Mouse (Mus musculus) MEL (cell line): ENCODE measurements at regions not wholly inside any gene's neighbourhood (a gene's known extent, or its start where the extent isn't known, plus 50 kb on each side); places are given as distances from the start of the nearest gene placed in this dataset.

Experiments
- DNase-seq: peaks from one replicate; pipeline ENCODE4 v3.0.0; 2011; ENCODE audit warnings: low read depth, low spot score
- H3K27ac ChIP-seq: 2 replicates; pipeline ENCODE4 v1.5.1; 2012; ENCODE audit warnings: low read depth, mild to moderate bottlenecking, control low read depth, low read length, moderate library complexity; ENCODE audit not compliant: control insufficient read depth
- H3K27me3 ChIP-seq, 2 experiments: fragments of 150-350 bp in 1 of 2; sonication (generic) in 1 of 2; 2 replicates each; pipeline ENCODE4 v1.6.1; 2012; ENCODE audit warnings: low read length in 2 of 2, mild to moderate bottlenecking in 2 of 2, improper control_type of control experiment in 1 of 2, moderate library complexity in 1 of 2; ENCODE audit not compliant: insufficient read depth in 2 of 2, control insufficient read depth in 1 of 2
- H3K36me3 ChIP-seq, 2 experiments: 2 replicates each; pipeline ENCODE4 v1.6.1; 2012 to 2014; ENCODE audit warnings: low read length in 2 of 2, improper control_type of control experiment in 1 of 2, inconsistent platforms in 1 of 2, mild to moderate bottlenecking in 1 of 2; ENCODE audit not compliant: insufficient read depth in 2 of 2, control insufficient read depth in 1 of 2
- H3K4me1 ChIP-seq, 2 experiments: fragments of 150-350 bp in 1 of 2; sonication (generic) in 1 of 2; 2 replicates each; pipeline ENCODE4 v1.6.1; 2012; ENCODE audit warnings: low read length in 2 of 2, improper control_type of control experiment in 1 of 2, mild to moderate bottlenecking in 1 of 2; ENCODE audit not compliant: insufficient read depth in 2 of 2, control insufficient read depth in 1 of 2
- H3K4me3 ChIP-seq, 2 experiments: fragments of 150-350 bp in 1 of 2; sonication (generic) in 1 of 2; 2 replicates each; pipeline ENCODE4 v1.5.1; 2012; ENCODE audit warnings: low read depth in 2 of 2, low read length in 2 of 2, mild to moderate bottlenecking in 2 of 2, moderate library complexity in 2 of 2, control low read depth in 1 of 2, improper control_type of control experiment in 1 of 2; ENCODE audit not compliant: control insufficient read depth in 1 of 2, insufficient read depth in 1 of 2
- H3K79me2 ChIP-seq: 2 replicates; pipeline ENCODE4 v1.6.1; 2012; ENCODE audit warnings: mild to moderate bottlenecking, low read length, moderate library complexity; ENCODE audit not compliant: control insufficient read depth, poor library complexity, insufficient read depth
- H3K9ac ChIP-seq: 2 replicates; pipeline ENCODE4 v1.6.1; 2012; ENCODE audit warnings: low read depth, mild to moderate bottlenecking, control low read depth, low read length, moderate library complexity; ENCODE audit not compliant: control insufficient read depth, poor library complexity, severe bottlenecking
- H3K9me3 ChIP-seq: fragments of 150-350 bp; sonication (generic); replicated peaks from 2 replicates; pipeline ENCODE4 v1.6.1; 2012; ENCODE audit warnings: mild to moderate bottlenecking, low read length, improper control_type of control experiment, moderate library complexity; ENCODE audit not compliant: insufficient read depth
- BHLHE40 ChIP-seq: IDR thresholded peaks from 2 replicates; pipeline ENCODE4 v1.6.1; 2012; ENCODE audit warnings: low read depth, mild to moderate bottlenecking, inconsistent platforms, low read length, improper control_type of control experiment, borderline replicate concordance
- CHD1 ChIP-seq: IDR thresholded peaks from 2 replicates; pipeline ENCODE4 v1.6.1; 2012; ENCODE audit warnings: low read depth, mild to moderate bottlenecking, inconsistent platforms, low read length, improper control_type of control experiment
- CHD2 ChIP-seq: IDR thresholded peaks from 2 replicates; pipeline ENCODE4 v1.6.1; 2011; ENCODE audit warnings: low read length, improper control_type of control experiment
- E2F4 ChIP-seq: IDR thresholded peaks from 2 replicates; pipeline ENCODE4 v1.6.1; 2011; ENCODE audit warnings: low read depth, low read length, improper control_type of control experiment, borderline replicate concordance
- EP300 ChIP-seq, 2 experiments: IDR thresholded peaks; 2 replicates each; pipeline ENCODE4 v1.6.1; 2011; ENCODE audit warnings: improper control_type of control experiment in 2 of 2, low read length in 2 of 2, low read depth in 1 of 2, mild to moderate bottlenecking in 1 of 2
- ETS1 ChIP-seq: IDR thresholded peaks from 2 replicates; pipeline ENCODE4 v1.6.1; 2012; ENCODE audit warnings: low read depth, mild to moderate bottlenecking, inconsistent platforms, low read length, improper control_type of control experiment, moderate library complexity
- GATA1 ChIP-seq: IDR thresholded peaks from 2 replicates; pipeline ENCODE4 v1.6.1; 2011; ENCODE audit warnings: low read depth, low read length, improper control_type of control experiment
- JUND ChIP-seq: IDR thresholded peaks from 2 replicates; pipeline ENCODE4 v1.6.1; 2011; ENCODE audit warnings: low read depth, mild to moderate bottlenecking, improper control_type of control experiment, low read length
- KAT2A ChIP-seq: conservative IDR thresholded peaks from 2 replicates; pipeline ENCODE4 v1.6.1; 2012; ENCODE audit warnings: low read depth, low read length, improper control_type of control experiment, inconsistent platforms
- MAFK ChIP-seq: IDR thresholded peaks from 2 replicates; pipeline ENCODE4 v1.6.1; 2011; ENCODE audit warnings: low read depth, mild to moderate bottlenecking, low read length, improper control_type of control experiment, borderline replicate concordance
- MEF2A ChIP-seq: IDR thresholded peaks from 2 replicates; pipeline ENCODE4 v1.6.1; 2014; ENCODE audit warnings: low read depth, mild to moderate bottlenecking, inconsistent platforms, low read length, improper control_type of control experiment; ENCODE audit not compliant: poor library complexity, insufficient replicate concordance, severe bottlenecking; ENCODE audit errors: extremely low read depth
- MXI1 ChIP-seq: IDR thresholded peaks from 2 replicates; pipeline ENCODE4 v1.6.1; 2011; ENCODE audit warnings: mild to moderate bottlenecking, low read depth, low read length, improper control_type of control experiment
- MYB ChIP-seq: IDR thresholded peaks from 2 replicates; pipeline ENCODE4 v1.6.1; 2011; ENCODE audit warnings: mild to moderate bottlenecking, low read depth, low read length, improper control_type of control experiment
- MYC ChIP-seq: IDR thresholded peaks from 2 replicates; pipeline ENCODE4 v1.6.1; 2011; ENCODE audit warnings: low read depth, mild to moderate bottlenecking, low read length, improper control_type of control experiment, moderate library complexity
- NELFE ChIP-seq: IDR thresholded peaks from 2 replicates; pipeline ENCODE4 v1.6.1; 2011; ENCODE audit warnings: low read depth, low read length, improper control_type of control experiment
- NRF1 ChIP-seq: IDR thresholded peaks from 2 replicates; pipeline ENCODE4 v1.6.1; 2014; ENCODE audit warnings: low read depth, mild to moderate bottlenecking, inconsistent platforms, low read length, improper control_type of control experiment, moderate library complexity; ENCODE audit not compliant: poor library complexity, insufficient read depth, severe bottlenecking
- POLR2A ChIP-seq, 2 experiments: IDR thresholded peaks; 2 replicates each; pipeline ENCODE4 v1.6.1; 2011 to 2012; ENCODE audit warnings: low read length in 2 of 2, mild to moderate bottlenecking in 2 of 2, control low read depth in 1 of 2, improper control_type of control experiment in 1 of 2, low read depth in 1 of 2, moderate library complexity in 1 of 2; ENCODE audit not compliant: control insufficient read depth in 1 of 2, insufficient read depth in 1 of 2, poor library complexity in 1 of 2
- POLR2AphosphoS2 ChIP-seq: IDR thresholded peaks from 2 replicates; pipeline ENCODE4 v1.6.1; 2011; ENCODE audit warnings: low read length, improper control_type of control experiment
- RAD21 ChIP-seq: IDR thresholded peaks from 2 replicates; pipeline ENCODE4 v1.6.1; 2011; ENCODE audit warnings: mild to moderate bottlenecking, low read depth, low read length, improper control_type of control experiment
- RCOR1 ChIP-seq: IDR thresholded peaks from 2 replicates; pipeline ENCODE4 v1.6.1; 2012; ENCODE audit warnings: low read depth, mild to moderate bottlenecking, inconsistent platforms, low read length, improper control_type of control experiment
- SMC3 ChIP-seq: IDR thresholded peaks from 2 replicates; pipeline ENCODE4 v1.6.1; 2011; ENCODE audit warnings: low read depth, low read length, improper control_type of control experiment
- TCF12 ChIP-seq: IDR thresholded peaks from 2 replicates; pipeline ENCODE4 v1.6.1; 2014; ENCODE audit warnings: low read depth, mild to moderate bottlenecking, inconsistent platforms, low read length, improper control_type of control experiment, moderate library complexity
- UBTF ChIP-seq: IDR thresholded peaks from 2 replicates; pipeline ENCODE4 v1.6.1; 2012; ENCODE audit warnings: low read depth, mild to moderate bottlenecking, inconsistent platforms, low read length, improper control_type of control experiment, moderate library complexity, borderline replicate concordance; ENCODE audit not compliant: insufficient read depth
- ZKSCAN1 ChIP-seq: IDR thresholded peaks from 2 replicates; pipeline ENCODE4 v1.6.1; 2012; ENCODE audit warnings: low read depth, mild to moderate bottlenecking, inconsistent platforms, low read length, improper control_type of control experiment, moderate library complexity
- ZMIZ1 ChIP-seq: IDR thresholded peaks from 2 replicates; pipeline ENCODE4 v1.6.1; 2012; ENCODE audit warnings: low read depth, mild to moderate bottlenecking, inconsistent platforms, low read length, improper control_type of control experiment, moderate library complexity

DNA sequence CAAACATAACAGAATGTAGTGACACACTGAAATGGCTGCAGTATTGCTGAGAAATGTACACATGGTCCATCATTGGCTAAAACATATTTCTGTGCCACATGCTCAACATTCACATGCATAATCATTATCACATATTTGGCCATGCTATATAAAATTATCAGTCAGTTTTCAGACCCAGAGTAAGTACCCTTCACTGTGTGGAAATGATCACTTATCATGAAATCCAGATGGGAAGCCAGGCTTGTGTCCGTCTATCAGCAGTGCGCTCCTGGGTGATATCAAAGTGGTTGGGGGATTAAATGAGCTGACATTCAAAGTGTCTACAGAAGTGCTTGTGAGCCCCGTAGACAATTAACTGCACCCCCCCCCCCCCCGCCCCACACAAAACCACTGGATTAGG is 553.7 kb upstream of the Gulo start (continued):
- TF ChIP-seq GATA1 = peak; percentile 79
- TF ChIP-seq ZMIZ1 = no peak
- TF ChIP-seq POLR2AphosphoS2 = no peak
- TF ChIP-seq MYB = no peak
- TF ChIP-seq CHD1 = no peak
- no peak for TF ChIP-seq KAT2A
- TF ChIP-seq E2F4 = no peak
- no peak; the same call in 1 of the 2 replicates for TF ChIP-seq BHLHE40
- TF ChIP-seq MEF2A = no peak
- TF ChIP-seq MXI1 = peak; percentile 30; the same call in 1 of the 2 replicates
- peak; percentile 48; the same call in 1 of the 2 replicates for TF ChIP-seq MYC
- TF ChIP-seq UBTF = no peak

DNA sequence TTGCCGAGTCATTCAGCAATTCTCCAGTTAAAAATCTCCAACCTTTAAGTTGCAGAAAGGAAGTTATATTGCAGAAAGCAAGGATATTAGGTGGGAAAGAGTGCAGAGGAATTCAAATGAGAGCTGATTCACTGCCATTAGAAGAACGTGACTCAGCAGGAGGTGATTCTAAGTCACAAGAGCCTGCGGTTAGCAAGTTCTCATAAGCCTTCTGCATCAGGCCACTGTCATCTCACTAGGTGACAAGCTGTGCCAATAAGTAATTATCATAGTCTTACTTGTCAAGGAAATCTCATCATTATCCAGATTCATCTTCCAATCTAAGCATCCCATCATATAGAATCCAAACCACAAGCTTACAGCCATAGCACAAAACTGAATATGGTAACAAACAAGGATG is 552.7 kb upstream of the Gulo start:
- Histone ChIP-seq H3K27me3 (no peaks in the 10 kb centered on the region), H3K9ac (peak overlapping the region; percentile 28), H3K27ac (peak overlapping the region; percentile 92), H3K4me3 (peak overlapping the region in 1 of 2 experiments; percentile 37; a peak in 3 of 4 replicates), H3K79me2 (no peaks in the 10 kb centered on the region), H3K36me3 (peaks cover 0 to 35% of the 10 kb centered on the region in 2 experiments; a peak in 2 of 4 replicates)
- peak; percentile 80 for DNase-seq
- TF ChIP-seq NELFE (no peak), GATA1 (peak; percentile 28; the same call in 1 of the 2 replicates), RAD21 (no peak), POLR2A (IDR thresholded peaks at IDR 0.05; ENCODE audit: control insufficient read depth in 1 of 2, insufficient read depth in 1 of 2, low read depth in 1 of 2, low read length in 2 of 2, poor library complexity in 1 of 2) (no peak), MYB (no peak), SMC3 (no peak), POLR2AphosphoS2 (no peak), RCOR1 (peak; percentile 71), MXI1 (no peak; the same call in 1 of the 2 replicates), EP300 (IDR thresholded peaks at IDR 0.05; ENCODE audit: low read depth in 1 of 2, low read length in 2 of 2) (peak; percentile 48 to 52; a peak in 3 of 4 replicates), ZKSCAN1 (no peak), JUND (no peak), BHLHE40 (peak; percentile 93), ETS1 (peak; percentile 66), UBTF (no peak), NRF1 (no peak), MAFK (peak; percentile 42; the same call in 1 of the 2 replicates), CHD2 (no peak), TCF12 (peak; percentile 30; the same call in 1 of the 2 replicates)
- TF ChIP-seq, all 39 proteins: peak for 7
- peaks cover 19 to 39% of the 10 kb centered on the region in 2 experiments for H3K4me1 ChIP-seq
- H3K9me3 ChIP-seq = no peaks in the 10 kb centered on the region
